Mouse (Mus musculus) bone marrow, adult 2 months (tissue): ENCODE data around the gene Speer4e.
"Not testable (repeated sequence)": the region's sequence is repeated elsewhere in the genome, so short reads cannot be mapped to it uniquely, and the experiment has no call there.

ENCODE experiments used
- CTCF ChIP-seq: fragments of 200-500 bp; IDR thresholded peaks from 2 replicates; pipeline ENCODE4 v1.5.1; 2011; ENCODE audit warnings: low read length, control low read depth; ENCODE audit not compliant: control insufficient read depth, insufficient read depth
- POLR2A ChIP-seq: fragments of 200-500 bp; IDR thresholded peaks from 2 replicates; pipeline ENCODE4 v1.6.1; 2011; ENCODE audit warnings: low read depth, mild to moderate bottlenecking, control low read depth, low read length, borderline replicate concordance; ENCODE audit not compliant: control insufficient read depth

DNA sequence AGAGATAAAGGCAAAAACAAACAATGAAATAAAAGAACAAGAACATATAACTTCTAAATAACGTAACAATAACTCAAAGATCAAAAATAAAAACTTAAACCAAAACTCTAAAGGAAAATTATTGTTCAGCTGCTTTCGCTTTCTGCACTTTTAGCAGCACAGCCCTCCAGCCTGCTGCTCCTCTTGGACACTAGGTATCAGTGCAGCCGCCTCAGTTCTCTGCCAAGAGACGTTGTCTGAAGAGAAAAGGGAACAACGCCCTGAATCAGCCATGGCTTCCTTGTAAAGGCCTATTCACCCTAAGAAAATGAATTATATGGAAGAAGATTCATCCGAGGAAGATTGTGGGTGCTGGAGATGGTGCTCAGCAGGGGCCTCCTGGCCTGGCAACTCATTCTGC, 4.5 kb downstream of the Speer4e start:
- TF ChIP-seq POLR2A, CTCF: not testable (repeated sequence)
